Mouse (Mus musculus) forebrain, embryonic 16.5 days (tissue): Measurements from ENCODE around the gene Yjefn3. TPM values are rescaled to one million over a fixed set of nuclear protein-coding genes. Genes with fewer than 3 reads are reported as not detected.

Experiments used
- ATAC-seq: fragments of 200-750 bp; cut with Nextera tagmentation; 2 replicates; pipeline ENCODE4 v1.8.0; 2017; ENCODE audit warnings: mild to moderate bottlenecking, moderate library complexity
- H3K27ac ChIP-seq: fragments of 300-500 bp; sonication (generic); 2 replicates; pipeline ENCODE4 v1.5.1; 2014; ENCODE audit warnings: low read length, control low read depth
- H3K27me3 ChIP-seq: fragments of 300-500 bp; sonication (generic); replicated peaks from 2 replicates; pipeline ENCODE4 v1.6.1; 2014; ENCODE audit warnings: low read length; ENCODE audit not compliant: control insufficient read depth, insufficient read depth
- H3K36me3 ChIP-seq: fragments of 300-500 bp; sonication (generic); 2 replicates; pipeline ENCODE4 v1.6.1; 2014; ENCODE audit not compliant: control insufficient read depth, insufficient read depth
- H3K4me1 ChIP-seq: fragments of 300-500 bp; sonication (generic); replicated peaks from 2 replicates; pipeline ENCODE4 v1.6.1; 2014; ENCODE audit warnings: low read length; ENCODE audit not compliant: control insufficient read depth, insufficient read depth
- H3K4me2 ChIP-seq: fragments of 300-500 bp; sonication (generic); 2 replicates; pipeline ENCODE4 v1.6.1; 2014; ENCODE audit warnings: mild to moderate bottlenecking, low read length, control low read depth
- H3K4me3 ChIP-seq: fragments of 300-500 bp; sonication (generic); replicated peaks from 2 replicates; pipeline ENCODE4 v1.5.1; 2014; ENCODE audit warnings: mild to moderate bottlenecking, low read length, control low read depth
- H3K9ac ChIP-seq: fragments of 300-500 bp; sonication (generic); replicated peaks from 2 replicates; pipeline ENCODE4 v1.6.1; 2014; ENCODE audit warnings: low read depth, low read length, control low read depth
- H3K9me3 ChIP-seq: fragments of 300-500 bp; sonication (generic); 2 replicates; pipeline ENCODE4 v1.6.1; 2016; ENCODE audit warnings: low read length; ENCODE audit not compliant: control insufficient read depth
- WGBS: fragments of 180-500 bp; shearing (Covaris S2); extraction: QIAGEN DNeasy Blood & Tissue Kit; methylation state at CpG from one replicate; pipeline ENCODE4 v1.1.7; 2014; 5-methylcytosine and 5-hydroxymethylcytosine counted together
- polyA plus RNA-seq: library from polyadenylated mRNA; unstranded; fragments of >200 nt; fragmentation: Nextera tagmentation; extraction: Ambion mirVana; gene quantifications from 2 replicates; pipeline ENCODE4 v1.2.1, GENCODE M21; 2015

Yjefn3 gene
- polyA plus RNA-seq, 1 experiment from 2014 or later, result 10.1 TPM

- no peaks in the 10 kb centered on the region for H3K9me3 ChIP-seq
- H3K36me3 ChIP-seq, result no peaks in the 10 kb centered on the region
- H3K27me3 ChIP-seq, result no peaks in the 10 kb centered on the region
- no peak overlapping the region for H3K9ac ChIP-seq
- ATAC-seq, result no peak
- 94% methylated on average over 5 of the region's 5 CpGs for WGBS
- H3K4me2 ChIP-seq, result no peak overlapping the region
- no peaks in the 10 kb centered on the region for H3K4me1 ChIP-seq
- no peak overlapping the region for H3K27ac ChIP-seq
- no peak overlapping the region for H3K4me3 ChIP-seq
These were observed 32.1 kb upstream of the Yjefn3 start for GRCm38 (mm10) chr8:69934582-69934981.

- 89% methylated on average over 2 of the region's 2 CpGs for WGBS
- Histone ChIP-seq H3K36me3 (no peaks in the 10 kb centered on the region), H3K4me1 (no peaks in the 10 kb centered on the region), H3K27ac (no peak overlapping the region), H3K4me3 (no peak overlapping the region), H3K27me3 (no peaks in the 10 kb centered on the region), H3K9ac (no peak overlapping the region), H3K4me2 (no peak overlapping the region), H3K9me3 (no peaks in the 10 kb centered on the region)
- ATAC-seq, result no peak
These were observed 31.3 kb upstream of the Yjefn3 start for GRCm38 (mm10) chr8:69933811-69934210.

GRCm38 (mm10) chr8:69926901-69927300, 24.4 kb upstream of the Yjefn3 start:
- no peaks in the 10 kb centered on the region for H3K9me3 ChIP-seq
- no peak for ATAC-seq
- no peaks in the 10 kb centered on the region for H3K4me1 ChIP-seq
- no peaks in the 10 kb centered on the region for H3K36me3 ChIP-seq
- no peaks in the 10 kb centered on the region for H3K27me3 ChIP-seq
- H3K4me3 ChIP-seq, result no peak overlapping the region
- H3K9ac ChIP-seq, result no peak overlapping the region
- no peak overlapping the region for H3K27ac ChIP-seq
- H3K4me2 ChIP-seq, result no peak overlapping the region

- no peaks in the 10 kb centered on the region for H3K27me3 ChIP-seq
- H3K4me1 ChIP-seq, result peaks cover 10% of the 10 kb centered on the region
- no peak overlapping the region for H3K27ac ChIP-seq
- no peak overlapping the region for H3K4me3 ChIP-seq
- ATAC-seq, result no peak
- H3K9me3 ChIP-seq, result no peaks in the 10 kb centered on the region
- no peak overlapping the region for H3K9ac ChIP-seq
- H3K36me3 ChIP-seq, result no peaks in the 10 kb centered on the region
- no peak overlapping the region for H3K4me2 ChIP-seq
- 84% methylated on average over 1 of the region's 1 CpGs for WGBS
These were observed 21.5 kb upstream of the Yjefn3 start for GRCm38 (mm10) chr8:69923986-69924385.

- Histone ChIP-seq H3K4me3 (no peak overlapping the region), H3K9me3 (no peaks in the 10 kb centered on the region), H3K27ac (no peak overlapping the region), H3K27me3 (no peaks in the 10 kb centered on the region), H3K36me3 (0 out of 2 replicates have a peak, but pooled peaks cover 3% of the 10 kb centered on the region), H3K9ac (no peak overlapping the region), H3K4me1 (peaks cover 10% of the 10 kb centered on the region), H3K4me2 (no peak overlapping the region)
- 85% methylated on average over 2 of the region's 2 CpGs for WGBS
- no peak for ATAC-seq
These were observed 18.6 kb upstream of the Yjefn3 start for GRCm38 (mm10) chr8:69921141-69921540.

- Histone ChIP-seq H3K4me2 (no peak overlapping the region; the same call in 1 of the 2 replicates), H3K27me3 (no peaks in the 10 kb centered on the region), H3K9me3 (no peaks in the 10 kb centered on the region), H3K9ac (no peak overlapping the region), H3K4me3 (no peak overlapping the region), H3K4me1 (peaks cover 10% of the 10 kb centered on the region), H3K27ac (peak overlapping the region; percentile 29), H3K36me3 (0 out of 2 replicates have a peak, but pooled peaks cover 4% of the 10 kb centered on the region)
- peak; percentile 32; the same call in 1 of the 2 replicates for ATAC-seq
- WGBS, result 52% methylated on average over 11 of the region's 11 CpGs
These were observed 17.6 kb upstream of the Yjefn3 start for GRCm38 (mm10) chr8:69919876-69920662.

GRCm38 (mm10) chr8:69919010-69919409, 16.5 kb upstream of the Yjefn3 start:
- Histone ChIP-seq H3K9me3 (no peaks in the 10 kb centered on the region), H3K36me3 (peaks cover 8% of the 10 kb centered on the region; the same call in 1 of the 2 replicates), H3K4me2 (no peak overlapping the region), H3K4me1 (peaks cover 10% of the 10 kb centered on the region), H3K27me3 (no peaks in the 10 kb centered on the region), H3K9ac (no peak overlapping the region), H3K4me3 (no peak overlapping the region), H3K27ac (no peak overlapping the region)
- ATAC-seq, result peak; percentile 69
- 79% methylated on average over 1 of the region's 1 CpGs for WGBS

GRCm38 (mm10) chr8:69918506-69918905, 16.0 kb upstream of the Yjefn3 start:
- no peaks in the 10 kb centered on the region for H3K9me3 ChIP-seq
- ATAC-seq, result peak; percentile 27
- no peak overlapping the region for H3K9ac ChIP-seq
- peaks cover 10% of the 10 kb centered on the region; the same call in 1 of the 2 replicates for H3K36me3 ChIP-seq
- H3K4me2 ChIP-seq, result no peak overlapping the region
- H3K27me3 ChIP-seq, result no peaks in the 10 kb centered on the region
- no peak overlapping the region for H3K4me3 ChIP-seq
- peaks cover 10% of the 10 kb centered on the region for H3K4me1 ChIP-seq
- H3K27ac ChIP-seq, result no peak overlapping the region

- no peak for ATAC-seq
- Histone ChIP-seq H3K27me3 (no peaks in the 10 kb centered on the region), H3K4me3 (no peak overlapping the region), H3K4me1 (peaks cover 7% of the 10 kb centered on the region), H3K4me2 (no peak overlapping the region), H3K36me3 (peaks cover 16% of the 10 kb centered on the region), H3K27ac (no peak overlapping the region), H3K9me3 (no peaks in the 10 kb centered on the region), H3K9ac (no peak overlapping the region)
- 46% methylated on average over 5 of the region's 5 CpGs for WGBS
These were observed 13.2 kb upstream of the Yjefn3 start for GRCm38 (mm10) chr8:69915748-69916147.
